Mouse (Mus musculus): ENCODE results near the gene Glrx5. TPM values are rescaled to one million over a fixed set of nuclear protein-coding genes. Genes with fewer than 3 reads are reported as not detected.
A peak's percentile ranks its signal among the peaks of the same experiment; 100 is the strongest.

Gene Glrx5
- polyA plus RNA-seq, 1 experiment from 2014 or later: 186 TPM

DNA sequence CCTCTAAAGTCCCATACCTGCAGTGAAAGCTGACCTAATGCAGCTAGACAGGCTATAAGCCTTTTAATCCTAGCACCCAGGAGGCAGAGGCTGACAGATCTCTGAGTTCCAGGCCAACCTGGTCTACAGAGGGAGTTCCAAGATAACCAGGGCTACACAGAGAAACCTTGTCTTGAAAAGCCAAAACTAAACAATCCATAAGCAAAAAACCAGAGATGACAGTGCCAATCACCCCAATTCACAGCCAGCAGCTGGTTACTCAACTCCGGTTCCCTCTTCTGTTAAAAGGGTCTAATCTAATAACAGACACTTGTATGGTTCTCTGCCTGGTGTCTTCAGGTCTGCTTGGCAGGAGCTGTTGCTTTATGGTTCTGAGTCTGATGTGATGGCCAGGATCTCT, 20.9 kb upstream of the Glrx5 start:
- no peaks in the 10 kb centered on the region for H3K36me3 ChIP-seq (ENCODE audit: insufficient read depth)
- no peak for ATAC-seq (ENCODE audit: insufficient read depth)
- no peak overlapping the region for H3K27ac ChIP-seq (ENCODE audit: low read depth)
- no peak for DNase-seq
- H3K27me3 ChIP-seq (ENCODE audit: insufficient read depth, low read length): peaks cover 45% of the 10 kb centered on the region
- no peak overlapping the region for H3K4me2 ChIP-seq
- H3K9ac ChIP-seq: no peak overlapping the region
- WGBS: 89% methylated on average over 1 of the region's 1 CpGs
- H3K4me1 ChIP-seq (ENCODE audit: insufficient read depth): peaks cover 13% of the 10 kb centered on the region; the same call in 1 of the 2 replicates
- no peaks in the 10 kb centered on the region for H3K9me3 ChIP-seq (ENCODE audit: low read depth, low read length)
- TF ChIP-seq CTCF (IDR thresholded peaks at IDR 0.05; ENCODE audit: low read depth): no peak
- H3K4me3 ChIP-seq (ENCODE audit: low read depth, low read length): no peak overlapping the region

- WGBS: 89% methylated on average over 4 of the region's 4 CpGs
- no peak for ATAC-seq (ENCODE audit: insufficient read depth)
These were observed 20.2 kb upstream of the Glrx5 start for GRCm38 (mm10) chr12:105012314-105012713.

DNA sequence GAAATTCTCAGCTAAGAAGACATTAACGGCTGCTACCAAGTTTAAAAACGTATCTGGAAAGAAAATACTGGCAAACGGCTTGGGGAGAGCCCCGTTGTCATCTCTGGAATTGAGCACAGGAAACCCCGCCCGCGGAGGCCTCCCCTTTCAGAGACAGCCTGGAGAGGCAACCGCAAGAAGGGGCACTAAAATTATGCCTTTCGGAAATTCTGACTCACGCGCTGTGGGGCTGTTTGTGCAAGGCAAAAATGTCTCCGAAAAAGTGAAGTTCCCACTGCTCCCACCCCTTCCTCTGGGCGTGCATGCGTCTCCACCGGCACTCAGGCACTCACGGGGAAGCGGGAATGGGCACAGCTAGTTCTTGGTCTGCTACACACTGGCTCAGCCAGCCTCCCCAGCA, 19.4 kb upstream of the Glrx5 start:
- no peak overlapping the region for H3K4me3 ChIP-seq (ENCODE audit: low read depth, low read length)
- 24% methylated on average over 17 of the region's 17 CpGs for WGBS
- H3K9me3 ChIP-seq (ENCODE audit: low read depth, low read length): no peaks in the 10 kb centered on the region
- H3K4me1 ChIP-seq (ENCODE audit: insufficient read depth): peaks cover 13% of the 10 kb centered on the region; the same call in 1 of the 2 replicates
- H3K36me3 ChIP-seq (ENCODE audit: insufficient read depth): no peaks in the 10 kb centered on the region
- TF ChIP-seq CTCF (IDR thresholded peaks at IDR 0.05; ENCODE audit: low read depth): no peak
- H3K27ac ChIP-seq (ENCODE audit: low read depth): no peak overlapping the region; the same call in 1 of the 2 replicates
- H3K4me2 ChIP-seq: peak overlapping the region; percentile 36; the same call in 1 of the 2 replicates
- no peak overlapping the region for H3K9ac ChIP-seq
- peak; percentile 73 for DNase-seq
- peaks cover 36% of the 10 kb centered on the region for H3K27me3 ChIP-seq (ENCODE audit: insufficient read depth, low read length)
- no peak for ATAC-seq (ENCODE audit: insufficient read depth)

More at GRCm38 (mm10) chr12:105012314-105012713, 20.2 kb upstream of the Glrx5 start:
- H3K9ac ChIP-seq: no peak overlapping the region
- no peaks in the 10 kb centered on the region for H3K36me3 ChIP-seq (ENCODE audit: insufficient read depth)
- H3K4me2 ChIP-seq: no peak overlapping the region
- no peak overlapping the region for H3K4me3 ChIP-seq (ENCODE audit: low read depth, low read length)
- peaks cover 13% of the 10 kb centered on the region; the same call in 1 of the 2 replicates for H3K4me1 ChIP-seq (ENCODE audit: insufficient read depth)
- no peaks in the 10 kb centered on the region for H3K9me3 ChIP-seq (ENCODE audit: low read depth, low read length)
- DNase-seq: no peak
- no peak for TF ChIP-seq CTCF (IDR thresholded peaks at IDR 0.05; ENCODE audit: low read depth)
- H3K27me3 ChIP-seq (ENCODE audit: insufficient read depth, low read length): peaks cover 43% of the 10 kb centered on the region
- H3K27ac ChIP-seq (ENCODE audit: low read depth): no peak overlapping the region

DNA sequence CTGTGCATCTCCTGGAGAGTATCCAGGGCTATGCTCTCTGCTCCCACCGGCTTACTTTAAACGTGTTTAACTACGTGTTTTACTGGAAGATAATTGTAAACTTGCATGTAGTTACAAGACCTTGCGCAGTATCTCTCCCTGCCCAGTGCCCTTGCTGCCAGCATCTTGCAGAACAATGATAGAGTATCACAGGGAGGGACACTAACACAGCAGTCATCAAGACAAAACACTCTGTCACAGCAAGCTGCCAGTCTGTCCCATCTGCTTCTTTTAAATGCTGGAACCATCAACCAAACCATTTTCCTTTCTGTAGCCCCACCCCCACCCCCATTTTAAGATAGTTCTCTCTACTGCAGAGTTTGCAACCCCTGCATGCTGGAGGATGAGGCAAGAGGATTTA, 16.3 kb upstream of the Glrx5 start:
- ATAC-seq (ENCODE audit: insufficient read depth) (no peak), DNase-seq (no peak)
- WGBS: 58% methylated on average over 4 of the region's 4 CpGs
- Histone ChIP-seq H3K9ac (no peak overlapping the region), H3K4me2 (no peak overlapping the region), H3K9me3 (ENCODE audit: low read depth, low read length) (no peaks in the 10 kb centered on the region), H3K4me1 (ENCODE audit: insufficient read depth) (0 out of 2 replicates have a peak, but pooled peaks cover 3% of the 10 kb centered on the region), H3K4me3 (ENCODE audit: low read depth, low read length) (no peak overlapping the region), H3K27ac (ENCODE audit: low read depth) (no peak overlapping the region), H3K27me3 (ENCODE audit: insufficient read depth, low read length) (peaks cover 11% of the 10 kb centered on the region; the same call in 1 of the 2 replicates), H3K36me3 (ENCODE audit: insufficient read depth) (no peaks in the 10 kb centered on the region)
- no peak for TF ChIP-seq CTCF (IDR thresholded peaks at IDR 0.05; ENCODE audit: low read depth)

GRCm38 (mm10) chr12:105016639-105017038, 15.8 kb upstream of the Glrx5 start:
- no peaks in the 10 kb centered on the region for H3K36me3 ChIP-seq (ENCODE audit: insufficient read depth)
- H3K4me2 ChIP-seq: no peak overlapping the region
- DNase-seq: no peak
- 0 out of 2 replicates have a peak, but pooled peaks cover 3% of the 10 kb centered on the region for H3K4me1 ChIP-seq (ENCODE audit: insufficient read depth)
- 76% methylated on average over 10 of the region's 10 CpGs for WGBS
- ATAC-seq (ENCODE audit: insufficient read depth): no peak
- no peak overlapping the region for H3K4me3 ChIP-seq (ENCODE audit: low read depth, low read length)
- TF ChIP-seq CTCF (IDR thresholded peaks at IDR 0.05; ENCODE audit: low read depth): no peak
- no peak overlapping the region for H3K27ac ChIP-seq (ENCODE audit: low read depth)
- H3K9ac ChIP-seq: no peak overlapping the region
- no peaks in the 10 kb centered on the region for H3K9me3 ChIP-seq (ENCODE audit: low read depth, low read length)
- H3K27me3 ChIP-seq (ENCODE audit: insufficient read depth, low read length): 0 out of 2 replicates have a peak, but pooled peaks cover 9% of the 10 kb centered on the region

DNA sequence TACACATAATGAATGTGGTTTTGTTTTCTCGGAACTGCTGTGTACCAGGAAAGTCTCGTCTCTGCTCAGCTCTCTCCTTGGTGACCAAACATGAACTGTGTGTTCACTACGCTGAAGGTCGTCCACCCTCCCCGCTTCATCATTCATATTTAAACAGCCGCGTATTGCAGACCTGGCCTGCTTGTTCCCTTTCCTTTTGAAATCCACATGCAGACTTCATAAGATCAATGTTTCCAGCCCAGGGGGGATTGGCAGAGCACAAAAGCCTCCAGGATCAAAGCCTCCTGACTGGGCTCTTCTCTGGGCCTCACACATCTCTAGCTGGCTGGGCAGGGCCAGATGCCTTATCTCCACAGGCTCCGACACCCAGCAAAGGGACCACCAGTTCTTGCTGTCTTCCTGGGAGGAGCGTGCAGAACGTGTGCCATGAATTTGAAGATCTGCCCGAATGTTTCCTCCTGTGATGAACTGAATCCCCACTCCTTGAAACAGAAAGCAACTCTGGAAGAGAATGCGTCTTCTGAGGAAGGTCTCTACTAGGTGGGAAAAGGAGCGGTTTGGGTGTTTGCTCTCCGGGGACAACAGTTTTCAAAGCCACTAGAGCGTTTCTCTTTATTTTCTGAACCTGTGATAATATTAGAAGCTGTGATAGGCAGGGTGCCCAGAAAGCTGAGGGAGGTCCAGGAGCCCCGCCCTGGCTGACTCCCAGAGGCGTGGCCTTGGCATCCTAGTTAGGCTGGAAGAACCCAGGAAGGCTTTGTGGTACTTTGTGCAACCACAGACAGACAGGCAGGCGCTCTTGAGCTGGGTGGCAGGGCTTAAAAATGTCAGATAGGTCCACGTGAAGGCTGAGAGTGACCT, 12.9 kb upstream of the Glrx5 start:
- no peaks in the 10 kb centered on the region for H3K36me3 ChIP-seq (ENCODE audit: insufficient read depth)
- no peak overlapping the region for H3K4me2 ChIP-seq
- no peaks in the 10 kb centered on the region; the same call in 1 of the 2 replicates for H3K9me3 ChIP-seq (ENCODE audit: low read depth, low read length)
- H3K9ac ChIP-seq: no peak overlapping the region
- ATAC-seq (ENCODE audit: insufficient read depth) (peak; percentile 57; the same call in 1 of the 2 replicates), DNase-seq (no peak)
- 0 out of 2 replicates have a peak, but pooled peaks cover 2% of the 10 kb centered on the region for H3K27me3 ChIP-seq (ENCODE audit: insufficient read depth, low read length)
- no peak overlapping the region for H3K4me3 ChIP-seq (ENCODE audit: low read depth, low read length)
- WGBS: 53% methylated on average over 19 of the region's 19 CpGs
- H3K27ac ChIP-seq (ENCODE audit: low read depth): peak overlapping the region; percentile 21; the same call in 1 of the 2 replicates
- TF ChIP-seq CTCF (IDR thresholded peaks at IDR 0.05; ENCODE audit: low read depth): no peak
- no peaks in the 10 kb centered on the region for H3K4me1 ChIP-seq (ENCODE audit: insufficient read depth)

DNA sequence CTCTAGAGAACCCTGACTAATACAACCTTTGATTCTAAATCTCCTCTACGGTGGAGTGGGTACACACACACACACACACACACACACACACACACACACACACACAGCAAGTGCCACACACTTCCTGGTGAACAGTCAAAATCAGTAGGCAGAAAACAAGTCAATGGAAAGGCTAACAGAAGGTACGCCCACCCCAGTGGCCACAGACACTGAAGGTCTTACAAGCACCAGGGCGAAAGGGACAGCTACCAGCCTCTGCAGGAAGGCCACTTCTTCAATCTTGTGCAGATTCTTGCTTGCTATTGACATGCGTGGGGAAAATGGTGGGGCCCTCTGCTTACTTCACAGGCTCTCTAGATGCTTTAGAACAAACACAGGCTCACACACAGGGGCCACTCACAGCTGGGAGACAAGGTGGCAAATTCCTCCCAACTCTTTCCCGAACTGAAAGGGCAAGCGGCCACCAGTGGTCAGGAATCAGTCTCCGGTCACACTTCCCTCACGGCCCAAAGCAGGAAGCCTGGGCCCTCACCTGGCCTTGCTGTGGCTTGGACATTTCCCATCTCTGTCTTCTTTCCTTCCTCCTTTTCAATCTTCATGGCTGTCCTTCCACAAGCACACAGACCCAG, 10.9 kb upstream of the Glrx5 start:
- no peaks in the 10 kb centered on the region; the same call in 1 of the 2 replicates for H3K9me3 ChIP-seq (ENCODE audit: low read depth, low read length)
- WGBS: 64% methylated on average over 8 of the region's 8 CpGs
- H3K9ac ChIP-seq: no peak overlapping the region
- DNase-seq (no peak), ATAC-seq (ENCODE audit: insufficient read depth) (no peak)
- H3K4me1 ChIP-seq (ENCODE audit: insufficient read depth): no peaks in the 10 kb centered on the region
- no peak overlapping the region for H3K4me2 ChIP-seq
- H3K36me3 ChIP-seq (ENCODE audit: insufficient read depth): no peaks in the 10 kb centered on the region
- H3K27me3 ChIP-seq (ENCODE audit: insufficient read depth, low read length): no peaks in the 10 kb centered on the region
- H3K4me3 ChIP-seq (ENCODE audit: low read depth, low read length): no peak overlapping the region
- H3K27ac ChIP-seq (ENCODE audit: low read depth): no peak overlapping the region
- TF ChIP-seq CTCF (IDR thresholded peaks at IDR 0.05; ENCODE audit: low read depth): no peak
